Mouse (Mus musculus) embryonic facial prominence, embryonic 12.5 days (tissue): ENCODE measurements around the gene Aak1. TPM values are rescaled to one million over a fixed set of nuclear protein-coding genes. Genes with fewer than 3 reads are reported as not detected.
"Not testable (repeated sequence)": the region's sequence is repeated elsewhere in the genome, so short reads cannot be mapped to it uniquely, and the experiment has no call there.

ENCODE experiments used
- ATAC-seq: fragments of 200-750 bp; cut with Nextera tagmentation; 2 replicates; pipeline ENCODE4 v1.8.0; 2017; ENCODE audit not compliant: insufficient number of reproducible peaks, insufficient read depth, low FRiP score, low TSS enrichment
- H3K27ac ChIP-seq: fragments of 300-500 bp; sonication (generic); 2 replicates; pipeline ENCODE4 v1.5.1; 2016; ENCODE audit warnings: mild to moderate bottlenecking
- H3K27me3 ChIP-seq: fragments of 300-500 bp; sonication (generic); 2 replicates; pipeline ENCODE4 v1.6.1; 2016; ENCODE audit warnings: mild to moderate bottlenecking, moderate library complexity
- H3K36me3 ChIP-seq: fragments of 300-500 bp; sonication (generic); 2 replicates; pipeline ENCODE4 v1.6.1; 2016; ENCODE audit warnings: mild to moderate bottlenecking
- H3K4me1 ChIP-seq: fragments of 300-500 bp; sonication (generic); 2 replicates; pipeline ENCODE4 v1.6.1; 2016
- H3K4me2 ChIP-seq: fragments of 300-500 bp; sonication (generic); replicated peaks from 2 replicates; pipeline ENCODE4 v1.6.1; 2016; ENCODE audit warnings: mild to moderate bottlenecking, moderate library complexity
- H3K4me3 ChIP-seq: fragments of 300-500 bp; sonication (generic); 2 replicates; pipeline ENCODE4 v1.5.1; 2016; ENCODE audit warnings: mild to moderate bottlenecking
- H3K9ac ChIP-seq: fragments of 300-500 bp; sonication (generic); 2 replicates; pipeline ENCODE4 v1.6.1; 2016; ENCODE audit warnings: mild to moderate bottlenecking, moderate library complexity
- H3K9me3 ChIP-seq: fragments of 300-500 bp; sonication (generic); 2 replicates; pipeline ENCODE4 v1.6.1; 2016; ENCODE audit warnings: mild to moderate bottlenecking, moderate library complexity
- WGBS: fragments of 180-500 bp; shearing (Covaris S2); methylation state at CpG from one replicate; pipeline ENCODE4 v1.1.7; 2016; 5-methylcytosine and 5-hydroxymethylcytosine counted together
- polyA plus RNA-seq: library from polyadenylated mRNA; unstranded; fragments of >200 nt; fragmentation: Nextera tagmentation; extraction: Ambion mirVana; gene quantifications from 2 replicates; pipeline ENCODE4 v1.2.1, GENCODE M21; 2016

Aak1 gene
- polyA plus RNA-seq, 1 experiment from 2014 or later, result 19.7 TPM

- 49% methylated on average over 8 of the region's 8 CpGs for WGBS
- H3K4me2 ChIP-seq, result no peak overlapping the region
- H3K9me3 ChIP-seq, result no peaks in the 10 kb centered on the region
- no peak overlapping the region for H3K4me3 ChIP-seq
- peaks cover 5% of the 10 kb centered on the region; the same call in 1 of the 2 replicates for H3K4me1 ChIP-seq
- no peak overlapping the region for H3K9ac ChIP-seq
- no peaks in the 10 kb centered on the region for H3K27me3 ChIP-seq
- H3K27ac ChIP-seq, result peak overlapping the region; percentile 37; the same call in 1 of the 2 replicates
- H3K36me3 ChIP-seq, result peaks cover 9% of the 10 kb centered on the region
- ATAC-seq, result no peak
These were observed 153.3 kb downstream of the Aak1 start for GRCm38 (mm10) chr6:87002521-87003055.

- WGBS, result 74% methylated on average over 2 of the region's 2 CpGs
- H3K4me3 ChIP-seq, result no peak overlapping the region
- ATAC-seq, result no peak
These were observed 154.8 kb downstream of the Aak1 start for GRCm38 (mm10) chr6:87004099-87004498.

GRCm38 (mm10) chr6:87005577-87005976, 156.3 kb downstream of the Aak1 start:
- no peaks in the 10 kb centered on the region for H3K9me3 ChIP-seq
- H3K4me3 ChIP-seq, result no peak overlapping the region
- H3K4me1 ChIP-seq, result peaks cover 13% of the 10 kb centered on the region
- ATAC-seq, result no peak
- H3K36me3 ChIP-seq, result no peaks in the 10 kb centered on the region
- no peak overlapping the region for H3K27ac ChIP-seq
- H3K9ac ChIP-seq, result no peak overlapping the region
- H3K4me2 ChIP-seq, result no peak overlapping the region
- H3K27me3 ChIP-seq, result no peaks in the 10 kb centered on the region

More at GRCm38 (mm10) chr6:87004099-87004498, 154.8 kb downstream of the Aak1 start:
- no peak overlapping the region for H3K4me2 ChIP-seq
- H3K27ac ChIP-seq, result no peak overlapping the region
- H3K9ac ChIP-seq, result no peak overlapping the region
- no peaks in the 10 kb centered on the region for H3K27me3 ChIP-seq
- peaks cover 7% of the 10 kb centered on the region; the same call in 1 of the 2 replicates for H3K4me1 ChIP-seq
- no peaks in the 10 kb centered on the region for H3K9me3 ChIP-seq
- no peaks in the 10 kb centered on the region for H3K36me3 ChIP-seq

GRCm38 (mm10) chr6:87008887-87009286, 159.6 kb downstream of the Aak1 start, which contains the start of gene Nfu1:
TSS of gene Nfu1 (plus strand) at chr6:87009236.
- H3K4me1 ChIP-seq, result peaks cover 11% of the 10 kb centered on the region
- H3K9ac ChIP-seq, result peak within 1 kb of the TSS; percentile 97
- H3K4me3 ChIP-seq, result peak within 1 kb of the TSS; percentile 95
- H3K4me2 ChIP-seq, result peak within 1 kb of the TSS; percentile 57
- no peaks in the 10 kb centered on the region for H3K9me3 ChIP-seq
- H3K36me3 ChIP-seq, result peaks cover 4% of the 10 kb centered on the region; the same call in 1 of the 2 replicates
- H3K27ac ChIP-seq, result peak within 1 kb of the TSS; percentile 83
- no peak for ATAC-seq
- 79% methylated on average over 6 of the region's 6 CpGs for WGBS
- no peaks in the 10 kb centered on the region for H3K27me3 ChIP-seq

GRCm38 (mm10) chr6:87009692-87010328, 160.5 kb downstream of the Aak1 start:
- H3K4me1 ChIP-seq, result peaks cover 11% of the 10 kb centered on the region
- peak; percentile 94 for ATAC-seq
- H3K9ac ChIP-seq, result peak overlapping the region; percentile 97
- no peaks in the 10 kb centered on the region for H3K27me3 ChIP-seq
- H3K4me2 ChIP-seq, result peak overlapping the region; percentile 57
- peak overlapping the region; percentile 95 for H3K4me3 ChIP-seq
- H3K36me3 ChIP-seq, result peaks cover 10% of the 10 kb centered on the region
- under 1% methylated on average over 36 of the region's 36 CpGs for WGBS
- no peaks in the 10 kb centered on the region for H3K9me3 ChIP-seq
- H3K27ac ChIP-seq, result peak overlapping the region; percentile 83

- no peaks in the 10 kb centered on the region for H3K4me1 ChIP-seq
- H3K9ac ChIP-seq, result no peak overlapping the region
- H3K4me2 ChIP-seq, result no peak overlapping the region
- no peak for ATAC-seq
- WGBS, result 62% methylated on average over 4 of the region's 4 CpGs
- H3K27me3 ChIP-seq, result no peaks in the 10 kb centered on the region
- peaks cover 5% of the 10 kb centered on the region; the same call in 1 of the 2 replicates for H3K9me3 ChIP-seq
- no peak overlapping the region for H3K27ac ChIP-seq
- no peak overlapping the region for H3K4me3 ChIP-seq
- peaks cover 61% of the 10 kb centered on the region for H3K36me3 ChIP-seq
These were observed 167.6 kb downstream of the Aak1 start for GRCm38 (mm10) chr6:87016916-87017315.

GRCm38 (mm10) chr6:87018874-87019273, 169.6 kb downstream of the Aak1 start:
- H3K4me2 ChIP-seq, result no peak overlapping the region
- H3K27me3 ChIP-seq, result no peaks in the 10 kb centered on the region
- WGBS, result 90% methylated on average over 8 of the region's 8 CpGs
- no peak for ATAC-seq
- H3K27ac ChIP-seq, result no peak overlapping the region
- H3K4me1 ChIP-seq, result no peaks in the 10 kb centered on the region
- H3K36me3 ChIP-seq, result peaks cover 66% of the 10 kb centered on the region
- no peak overlapping the region for H3K4me3 ChIP-seq
- peaks cover 5% of the 10 kb centered on the region; the same call in 1 of the 2 replicates for H3K9me3 ChIP-seq
- no peak overlapping the region for H3K9ac ChIP-seq

- 98% methylated on average over 12 of the region's 12 CpGs for WGBS
- Histone ChIP-seq H3K36me3 (peaks cover 73% of the 10 kb centered on the region), H3K4me1 (no peaks in the 10 kb centered on the region)
These were observed 172.5 kb downstream of the Aak1 start for GRCm38 (mm10) chr6:87021791-87022190.

GRCm38 (mm10) chr6:87026980-87027379, 177.7 kb downstream of the Aak1 start:
- H3K36me3 ChIP-seq, result peaks cover 51% of the 10 kb centered on the region
- ATAC-seq, result no peak
- WGBS, result 82% methylated on average over 7 of the region's 7 CpGs

More at GRCm38 (mm10) chr6:87021791-87022190, 172.5 kb downstream of the Aak1 start:
- no peak overlapping the region for H3K4me3 ChIP-seq
- H3K9ac ChIP-seq, result no peak overlapping the region
- no peak for ATAC-seq
- H3K4me2 ChIP-seq, result no peak overlapping the region
- H3K27ac ChIP-seq, result no peak overlapping the region
- peaks cover 5% of the 10 kb centered on the region; the same call in 1 of the 2 replicates for H3K9me3 ChIP-seq
- no peaks in the 10 kb centered on the region for H3K27me3 ChIP-seq

GRCm38 (mm10) chr6:87028881-87029280, 179.6 kb downstream of the Aak1 start:
- Histone ChIP-seq H3K27ac (no peak overlapping the region), H3K36me3 (peaks cover 42% of the 10 kb centered on the region)
- ATAC-seq, result no peak

More at GRCm38 (mm10) chr6:87026980-87027379, 177.7 kb downstream of the Aak1 start:
- Histone ChIP-seq H3K4me2 (no peak overlapping the region), H3K27me3 (no peaks in the 10 kb centered on the region), H3K9me3 (no peaks in the 10 kb centered on the region), H3K9ac (no peak overlapping the region), H3K27ac (no peak overlapping the region), H3K4me3 (no peak overlapping the region), H3K4me1 (no peaks in the 10 kb centered on the region)

GRCm38 (mm10) chr6:87031310-87031709, 182.0 kb downstream of the Aak1 start:
- H3K27ac ChIP-seq, H3K9ac ChIP-seq, H3K4me1 ChIP-seq, H3K27me3 ChIP-seq, H3K4me2 ChIP-seq, H3K9me3 ChIP-seq, ATAC-seq, H3K4me3 ChIP-seq: not testable (repeated sequence)
- WGBS, result 88% methylated on average over 7 of the region's 7 CpGs
- H3K36me3 ChIP-seq, result peaks cover 22% of the 10 kb centered on the region

More at GRCm38 (mm10) chr6:87028881-87029280, 179.6 kb downstream of the Aak1 start:
- no peak overlapping the region for H3K4me2 ChIP-seq
- no peaks in the 10 kb centered on the region for H3K4me1 ChIP-seq
- H3K9ac ChIP-seq, result no peak overlapping the region
- no peaks in the 10 kb centered on the region for H3K27me3 ChIP-seq
- no peaks in the 10 kb centered on the region for H3K9me3 ChIP-seq
- H3K4me3 ChIP-seq, result no peak overlapping the region

- Histone ChIP-seq H3K27me3 (no peaks in the 10 kb centered on the region), H3K36me3 (peaks cover 13% of the 10 kb centered on the region; the same call in 1 of the 2 replicates), H3K4me1 (no peaks in the 10 kb centered on the region), H3K9me3 (no peaks in the 10 kb centered on the region), H3K4me2 (no peak overlapping the region), H3K27ac (no peak overlapping the region), H3K9ac (no peak overlapping the region), H3K4me3 (no peak overlapping the region)
- WGBS, result 89% methylated on average over 3 of the region's 3 CpGs
- ATAC-seq, result no peak
These were observed 183.1 kb downstream of the Aak1 start for GRCm38 (mm10) chr6:87032401-87032800.
